Mouse (Mus musculus) liver, embryonic 14.5 days (tissue): ENCODE data around the gene Olfr1308. TPM values are rescaled to one million over a fixed set of nuclear protein-coding genes. Genes with fewer than 3 reads are reported as not detected.

Experiments used
- ATAC-seq: fragments of 200-750 bp; cut with Nextera tagmentation; 2 replicates; pipeline ENCODE4 v1.8.0; 2017; ENCODE audit warnings: moderate number of reproducible peaks, mild to moderate bottlenecking, moderate library complexity; ENCODE audit not compliant: insufficient read depth
- DNase-seq, 3 experiments: peaks; one replicate each; pipeline ENCODE4 v3.0.0-alpha.2; 2012 to 2013; ENCODE audit warnings: low read depth in 3 of 3, low spot score in 3 of 3
- H3K27ac ChIP-seq: fragments of 300-500 bp; sonication (generic); 2 replicates; pipeline ENCODE4 v1.5.1; 2014; ENCODE audit warnings: moderate library complexity, mild to moderate bottlenecking, control low read depth, inconsistent platforms
- H3K27me3 ChIP-seq: fragments of 300-500 bp; sonication (generic); 2 replicates; pipeline ENCODE4 v1.6.1; 2014; ENCODE audit warnings: mild to moderate bottlenecking, low read length, moderate library complexity; ENCODE audit not compliant: control insufficient read depth, insufficient read depth
- H3K36me3 ChIP-seq: fragments of 300-500 bp; sonication (generic); replicated peaks from 2 replicates; pipeline ENCODE4 v1.6.1; 2014; ENCODE audit warnings: low read depth; ENCODE audit not compliant: control insufficient read depth, insufficient read depth
- H3K4me1 ChIP-seq, 2 experiments: fragments of 200-500 bp in 1 of 2; fragments of 300-500 bp in 1 of 2; sonication (generic) in 1 of 2; replicated peaks; 2 replicates each; pipeline ENCODE4 v1.6.1; 2012 to 2014; ENCODE audit warnings: antibody characterized with exemption in 1 of 2, inconsistent platforms in 1 of 2, low read length in 1 of 2; ENCODE audit not compliant: control insufficient read depth in 2 of 2, insufficient read depth in 2 of 2
- H3K4me2 ChIP-seq: fragments of 300-500 bp; sonication (generic); 2 replicates; pipeline ENCODE4 v1.6.1; 2014; ENCODE audit warnings: low read depth, mild to moderate bottlenecking, control low read depth, moderate library complexity
- H3K4me3 ChIP-seq, 2 experiments: fragments of 200-500 bp in 1 of 2; fragments of 300-500 bp in 1 of 2; sonication (generic) in 1 of 2; 2 replicates each; pipeline ENCODE4 v1.5.1; 2012 to 2014; ENCODE audit warnings: low read depth in 2 of 2, low read length in 2 of 2, mild to moderate bottlenecking in 2 of 2, control low read depth in 1 of 2, inconsistent platforms in 1 of 2, moderate library complexity in 1 of 2; ENCODE audit not compliant: insufficient read depth in 1 of 2
- H3K9ac ChIP-seq: fragments of 300-500 bp; sonication (generic); replicated peaks from 2 replicates; pipeline ENCODE4 v1.6.1; 2014; ENCODE audit warnings: mild to moderate bottlenecking, control low read depth, moderate library complexity
- H3K9me3 ChIP-seq: fragments of 300-500 bp; sonication (generic); 2 replicates; pipeline ENCODE4 v1.6.1; 2016; ENCODE audit warnings: low read length, mixed read lengths; ENCODE audit not compliant: control insufficient read depth
- CTCF ChIP-seq: IDR thresholded peaks from 2 replicates; pipeline ENCODE4 v1.5.1; 2016; ENCODE audit warnings: antibody characterized with exemption, low read depth, control low read depth
- EP300 ChIP-seq: IDR thresholded peaks from 2 replicates; pipeline ENCODE4 v1.6.1; 2016; ENCODE audit warnings: antibody characterized with exemption, low read depth
- WGBS: fragments of 180-500 bp; shearing (Covaris S2); extraction: QIAGEN DNeasy Blood & Tissue Kit; methylation state at CpG from one replicate; pipeline ENCODE4 v1.1.7; 2014; ENCODE audit not compliant: insufficient replicate concordance; 5-methylcytosine and 5-hydroxymethylcytosine counted together
- polyA plus RNA-seq, 2 experiments: library from polyadenylated mRNA; depleted of rRNA in 1 of 2; stranded (reverse) in 1 of 2; unstranded in 1 of 2; fragments of >200 nt; fragmentation: Nextera tagmentation in 1 of 2; extraction: Ambion mirVana in 1 of 2; gene quantifications; 2 replicates each; pipeline versions ENCODE4 v1.2.1 to v1.2.3; 2012 to 2014

Gene Olfr1308
- not detected in 2 replicates for polyA plus RNA-seq (2012; rRNA removed)
- polyA plus RNA-seq (2014; fragmentation: Nextera tagmentation; extraction: Ambion mirVana), result not detected in 2 replicates

- ATAC-seq (no peak), DNase-seq (no peak)
- WGBS, result 17% methylated on average over 1 of the region's 1 CpGs
- Histone ChIP-seq H3K27me3 (no peaks in the 10 kb centered on the region), H3K9me3 (no peaks in the 10 kb centered on the region), H3K4me1 (no peaks in the 10 kb centered on the region), H3K36me3 (no peaks in the 10 kb centered on the region), H3K4me2 (no peak within 1 kb of the TSS), H3K4me3 (no peak within 1 kb of the TSS), H3K27ac (no peak within 1 kb of the TSS), H3K9ac (no peak within 1 kb of the TSS)
- TF ChIP-seq EP300, result no peak
- TF ChIP-seq CTCF, result no peak
Observed at GRCm38 (mm10) chr2:111964844-111965243, at the start of gene Olfr1308. Gene Olfr1308, minus strand, starts transcription at chr2:111964944.

GRCm38 (mm10) chr2:112012608-112013007, 47.9 kb upstream of the Olfr1308 start, which contains the start of gene Olfr1310:
Gene Olfr1310, minus strand, starts transcription at chr2:112012708.
- H3K9ac ChIP-seq, result no peak within 1 kb of the TSS
- H3K4me2 ChIP-seq, result no peak within 1 kb of the TSS
- H3K27me3 ChIP-seq, result no peaks in the 10 kb centered on the region
- no peak for DNase-seq
- no peaks in the 10 kb centered on the region for H3K9me3 ChIP-seq
- no peaks in the 10 kb centered on the region for H3K36me3 ChIP-seq
- H3K27ac ChIP-seq, result no peak within 1 kb of the TSS
- no peak for ATAC-seq
- H3K4me3 ChIP-seq, result no peak within 1 kb of the TSS
- no peaks in the 10 kb centered on the region for H3K4me1 ChIP-seq
- TF ChIP-seq CTCF (no peak), EP300 (no peak)

DNA sequence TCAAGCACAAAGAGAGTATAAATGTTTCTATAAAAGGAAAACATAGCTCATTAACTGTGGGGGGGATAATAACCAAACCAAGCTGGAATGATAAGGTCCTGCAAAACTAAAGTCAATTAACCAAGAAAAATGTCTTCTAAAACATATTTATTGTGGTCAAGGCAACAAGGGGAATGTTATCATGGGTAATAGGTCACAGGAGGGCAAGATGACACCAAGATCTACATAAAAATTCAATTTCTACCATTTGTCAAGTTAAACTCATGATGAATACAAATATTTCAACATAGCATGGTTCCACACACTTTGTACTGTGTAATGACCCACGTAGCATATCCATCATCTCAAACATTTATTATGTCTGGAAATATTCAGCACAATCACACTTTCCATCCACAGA, 25.4 kb upstream of the Olfr1308 start, which contains the start of gene Olfr1309:
TSS of gene Olfr1309 (minus strand) at position 101 of the 400 bp plus-strand sequence.
- DNase-seq (no peak), ATAC-seq (no peak)
- Histone ChIP-seq H3K4me2 (no peak within 1 kb of the TSS), H3K4me3 (no peak within 1 kb of the TSS), H3K27ac (no peak within 1 kb of the TSS), H3K9me3 (no peaks in the 10 kb centered on the region), H3K36me3 (no peaks in the 10 kb centered on the region), H3K27me3 (no peaks in the 10 kb centered on the region), H3K4me1 (no peaks in the 10 kb centered on the region), H3K9ac (no peak within 1 kb of the TSS)
- TF ChIP-seq CTCF (no peak), EP300 (no peak)
- 38% methylated on average over 1 of the region's 1 CpGs for WGBS

- ATAC-seq (no peak), DNase-seq (no peak)
- Histone ChIP-seq H3K9ac (no peak within 1 kb of the TSS), H3K36me3 (no peaks in the 10 kb centered on the region), H3K4me2 (no peak within 1 kb of the TSS), H3K9me3 (no peaks in the 10 kb centered on the region), H3K4me1 (no peaks in the 10 kb centered on the region), H3K4me3 (no peak within 1 kb of the TSS), H3K27me3 (no peaks in the 10 kb centered on the region), H3K27ac (no peak within 1 kb of the TSS)
- TF ChIP-seq CTCF (no peak), EP300 (no peak)
- WGBS, result 51% methylated on average over 1 of the region's 1 CpGs
Observed at GRCm38 (mm10) chr2:111949340-111949739, 15.4 kb downstream of the Olfr1308 start, which contains the start of gene Olfr1307. Gene Olfr1307, minus strand, starts transcription at chr2:111949440.

- H3K36me3 ChIP-seq, result no peaks in the 10 kb centered on the region
- TF ChIP-seq EP300 (no peak), CTCF (no peak)
- H3K4me1 ChIP-seq, result no peaks in the 10 kb centered on the region
- no peak for ATAC-seq
- H3K27ac ChIP-seq, result no peak within 1 kb of the TSS
- no peaks in the 10 kb centered on the region for H3K9me3 ChIP-seq
- DNase-seq, result no peak
- no peak within 1 kb of the TSS for H3K4me3 ChIP-seq
- no peak within 1 kb of the TSS for H3K9ac ChIP-seq
- H3K4me2 ChIP-seq, result no peak within 1 kb of the TSS
- H3K27me3 ChIP-seq, result no peaks in the 10 kb centered on the region
- WGBS, result 51% methylated on average over 1 of the region's 1 CpGs
Observed at GRCm38 (mm10) chr2:111916171-111916570, 48.6 kb downstream of the Olfr1308 start, which contains the start of gene Olfr1306. Gene Olfr1306, minus strand, starts transcription at chr2:111916271.

Other genes starting within 250 kb of the Olfr1308 start
- gene Olfr1301, start 213.9 kb downstream of the Olfr1308 start, polyA plus RNA-seq (2012; rRNA removed), result not detected in 2 replicates
- not detected in 2 replicates for gene Olfr1301, start 213.9 kb downstream of the Olfr1308 start, polyA plus RNA-seq (2014; fragmentation: Nextera tagmentation; extraction: Ambion mirVana)
- not detected in 2 replicates for gene Olfr1302, start 187.5 kb downstream of the Olfr1308 start, polyA plus RNA-seq (2012; rRNA removed)
- not detected in 2 replicates for gene Olfr1302, start 187.5 kb downstream of the Olfr1308 start, polyA plus RNA-seq (2014; fragmentation: Nextera tagmentation; extraction: Ambion mirVana)
- not detected in 2 replicates for gene Olfr1303, start 144.6 kb downstream of the Olfr1308 start, polyA plus RNA-seq (2012; rRNA removed)
- gene Olfr1303, start 144.6 kb downstream of the Olfr1308 start, polyA plus RNA-seq (2014; fragmentation: Nextera tagmentation; extraction: Ambion mirVana), result not detected in 2 replicates
- not detected in 2 replicates for gene Olfr1305, start 87.8 kb downstream of the Olfr1308 start, polyA plus RNA-seq (2012; rRNA removed)
- gene Olfr1305, start 87.8 kb downstream of the Olfr1308 start, polyA plus RNA-seq (2014; fragmentation: Nextera tagmentation; extraction: Ambion mirVana), result not detected in 2 replicates
- gene Olfr1306, start 48.7 kb downstream of the Olfr1308 start, polyA plus RNA-seq (2012; rRNA removed), result not detected in 2 replicates
- not detected in 2 replicates for gene Olfr1306, start 48.7 kb downstream of the Olfr1308 start, polyA plus RNA-seq (2014; fragmentation: Nextera tagmentation; extraction: Ambion mirVana)
- not detected in 2 replicates for gene Olfr1307, start 15.5 kb downstream of the Olfr1308 start, polyA plus RNA-seq (2012; rRNA removed)
- gene Olfr1307, start 15.5 kb downstream of the Olfr1308 start, polyA plus RNA-seq (2014; fragmentation: Nextera tagmentation; extraction: Ambion mirVana), result not detected in 2 replicates
- not detected in 2 replicates for gene Olfr1309, start 25.3 kb upstream of the Olfr1308 start, polyA plus RNA-seq (2012; rRNA removed)
- not detected in 2 replicates for gene Olfr1309, start 25.3 kb upstream of the Olfr1308 start, polyA plus RNA-seq (2014; fragmentation: Nextera tagmentation; extraction: Ambion mirVana)
- not detected in 2 replicates for gene Olfr1310, start 47.8 kb upstream of the Olfr1308 start, polyA plus RNA-seq (2012; rRNA removed)
- not detected in 2 replicates for gene Olfr1310, start 47.8 kb upstream of the Olfr1308 start, polyA plus RNA-seq (2014; fragmentation: Nextera tagmentation; extraction: Ambion mirVana)
- gene Olfr1311, start 59.5 kb upstream of the Olfr1308 start, polyA plus RNA-seq (2012; rRNA removed), result not detected in 2 replicates
- gene Olfr1311, start 59.5 kb upstream of the Olfr1308 start, polyA plus RNA-seq (2014; fragmentation: Nextera tagmentation; extraction: Ambion mirVana), result not detected in 2 replicates
- gene Olfr1312, start 85.3 kb upstream of the Olfr1308 start, polyA plus RNA-seq (2012; rRNA removed), result not detected in 2 replicates
- gene Olfr1312, start 85.3 kb upstream of the Olfr1308 start, polyA plus RNA-seq (2014; fragmentation: Nextera tagmentation; extraction: Ambion mirVana), result not detected in 2 replicates
- not detected in 2 replicates for gene Olfr1313, start 112.9 kb upstream of the Olfr1308 start, polyA plus RNA-seq (2012; rRNA removed)
- not detected in 2 replicates for gene Olfr1313, start 112.9 kb upstream of the Olfr1308 start, polyA plus RNA-seq (2014; fragmentation: Nextera tagmentation; extraction: Ambion mirVana)
- gene Olfr1314, start 131.8 kb upstream of the Olfr1308 start, polyA plus RNA-seq (2012; rRNA removed), result not detected in 2 replicates
- not detected in 2 replicates for gene Olfr1314, start 131.8 kb upstream of the Olfr1308 start, polyA plus RNA-seq (2014; fragmentation: Nextera tagmentation; extraction: Ambion mirVana)
- gene Olfr1315-ps1, start 150.5 kb upstream of the Olfr1308 start, polyA plus RNA-seq (2012; rRNA removed), result not detected in 2 replicates
- not detected in 2 replicates for gene Olfr1315-ps1, start 150.5 kb upstream of the Olfr1308 start, polyA plus RNA-seq (2014; fragmentation: Nextera tagmentation; extraction: Ambion mirVana)
- gene Olfr1316, start 170.0 kb upstream of the Olfr1308 start, polyA plus RNA-seq (2012; rRNA removed), result not detected in 2 replicates
- not detected in 2 replicates for gene Olfr1316, start 170.0 kb upstream of the Olfr1308 start, polyA plus RNA-seq (2014; fragmentation: Nextera tagmentation; extraction: Ambion mirVana)
- not detected in 2 replicates for gene Olfr1317, start 175.4 kb upstream of the Olfr1308 start, polyA plus RNA-seq (2012; rRNA removed)
- not detected in 2 replicates for gene Olfr1317, start 175.4 kb upstream of the Olfr1308 start, polyA plus RNA-seq (2014; fragmentation: Nextera tagmentation; extraction: Ambion mirVana)
- gene Olfr1318, start 189.3 kb upstream of the Olfr1308 start, polyA plus RNA-seq (2012; rRNA removed), result not detected in 2 replicates
- gene Olfr1318, start 189.3 kb upstream of the Olfr1308 start, polyA plus RNA-seq (2014; fragmentation: Nextera tagmentation; extraction: Ambion mirVana), result not detected in 2 replicates